Mouse (Mus musculus): ENCODE data around the gene Eef1akmt2. TPM values are rescaled to one million over a fixed set of nuclear protein-coding genes. Genes with fewer than 3 reads are reported as not detected.

Gene Eef1akmt2
- total RNA-seq (2023): 32.1 TPM

GRCm38 (mm10) chr7:132852173-132852844 lies at the start of gene Eef1akmt2:
Eef1akmt2 (minus strand) TSS chr7:132852673.

DNA sequence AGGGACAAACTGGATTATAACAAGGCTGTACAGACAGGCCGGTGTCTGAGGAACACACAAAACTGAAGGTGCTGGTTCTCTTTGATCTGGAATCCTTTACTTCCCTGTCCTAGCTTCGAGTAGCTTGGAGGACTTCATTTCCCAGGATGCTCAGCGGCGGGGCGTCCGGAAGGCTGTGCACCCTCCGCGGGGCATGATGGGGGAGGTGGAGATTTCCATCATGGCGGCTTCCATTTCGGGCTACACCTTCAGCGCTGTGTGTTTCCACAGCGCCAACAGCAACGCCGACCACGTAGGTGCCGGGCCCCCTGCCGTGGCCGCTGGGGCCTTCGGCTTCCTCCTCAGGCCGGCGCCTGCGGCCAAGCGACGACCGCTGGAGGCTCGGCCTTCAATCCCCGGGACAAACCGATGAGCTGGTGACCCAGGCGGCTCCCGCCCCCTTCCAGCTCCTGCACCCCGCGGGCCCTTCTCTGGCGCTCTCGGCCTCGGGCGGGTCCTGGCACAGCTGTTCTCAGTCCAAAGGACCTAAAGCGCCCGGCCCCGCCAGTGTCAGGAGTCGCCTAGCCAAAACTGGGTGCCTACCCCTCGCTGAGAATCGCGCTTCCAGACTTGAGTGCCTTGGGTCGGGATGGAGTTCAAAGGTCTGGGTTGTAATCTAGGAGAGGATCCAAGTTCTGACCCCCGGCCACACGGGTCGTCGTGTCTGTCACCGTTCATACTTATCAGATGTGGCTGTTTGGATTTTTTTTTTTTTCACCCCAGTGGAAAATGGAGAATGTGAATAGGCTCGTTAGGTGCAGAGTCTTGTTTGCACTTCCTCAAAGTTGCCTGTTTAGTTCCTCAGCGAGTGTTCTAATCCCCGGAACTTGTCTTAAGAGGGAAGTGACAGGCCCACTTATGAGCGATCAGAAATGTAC lies 6.8 kb upstream of the Eef1akmt2 start, which contains the start of gene Abraxas2:
Gene Abraxas2, plus strand, starts transcription at position 184 of the 917 bp plus-strand sequence.

GRCm38 (mm10) chr7:132813416-132814088 lies 38.9 kb downstream of the Eef1akmt2 start, which contains the start of gene Fam53b:
Fam53b (minus strand) TSS chr7:132813886.

Other genes starting within 250 kb of the Eef1akmt2 start
- 2.3 TPM for gene Lhpp, start 242.0 kb downstream of the Eef1akmt2 start, total RNA-seq (2023)
- gene Fam53b, start 38.8 kb downstream of the Eef1akmt2 start, total RNA-seq (2023): 103 TPM
- 41.2 TPM for gene Abraxas2, start 6.6 kb upstream of the Eef1akmt2 start, total RNA-seq (2023)
- 45.5 TPM for gene Zranb1, start 78.5 kb upstream of the Eef1akmt2 start, total RNA-seq (2023)